8 mouse cellular contexts compared by ENCODE assay signal in the genomic region with DNA sequence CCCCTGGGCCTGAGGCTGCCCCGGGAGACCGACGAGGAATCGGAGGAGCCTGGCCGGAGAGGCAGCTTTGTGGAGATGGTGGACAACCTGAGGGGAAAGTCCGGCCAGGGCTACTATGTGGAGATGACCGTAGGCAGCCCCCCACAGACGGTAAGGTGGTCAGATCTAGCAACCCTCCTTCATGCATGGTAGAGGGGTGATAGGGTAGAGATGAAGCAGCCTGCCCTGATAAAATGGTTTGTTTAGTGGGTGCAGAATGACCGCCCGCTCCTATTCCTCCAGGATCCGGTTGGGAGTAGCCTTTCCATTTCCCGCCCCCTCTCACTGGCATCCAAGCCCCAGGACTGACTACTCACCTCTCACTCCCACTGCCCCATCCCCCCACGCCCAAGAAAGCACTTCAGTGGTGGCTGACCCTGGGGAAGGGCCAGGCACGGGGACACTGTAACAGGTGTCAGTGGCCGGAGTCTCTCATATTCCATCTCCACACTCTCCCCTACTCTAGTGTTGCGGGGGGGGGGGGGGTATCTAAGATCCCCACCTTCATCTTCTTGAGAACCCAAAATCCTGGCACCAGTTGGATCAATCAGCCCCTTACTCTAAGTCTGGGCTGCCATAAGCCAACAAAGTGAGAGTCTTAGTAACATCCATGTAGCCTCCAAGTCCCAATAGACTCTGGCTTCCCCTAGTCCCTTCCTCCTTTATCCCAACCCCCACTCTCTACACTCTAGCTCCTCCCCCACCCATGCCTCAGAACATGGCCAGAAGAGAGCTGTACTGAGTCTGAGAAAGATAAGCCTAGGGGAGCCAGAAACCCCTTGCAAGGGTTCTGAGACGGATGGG. TPM values are rescaled to one million over a fixed set of nuclear protein-coding genes. Genes with fewer than 3 reads are reported as not detected.
DNase-seq lines count a peak whose midpoint lies in the region; ATAC-seq and TF ChIP-seq lines count a peak whose summit lies in the region.

No protein-coding gene starts in this region.

- no peaks in the 10 kb centered on the region for H3K9me3 ChIP-seq in embryonic facial prominence, embryonic 13.5 days
- no peaks in the 10 kb centered on the region for H3K9me3 ChIP-seq in hindbrain, embryonic 11.5 days (ENCODE audit: control insufficient read depth, low read length)
- no peaks in the 10 kb centered on the region for H3K9me3 ChIP-seq in liver, embryonic 13.5 days (replicated peaks)
- H3K9me3 ChIP-seq in neural tube, embryonic 12.5 days: no peaks in the 10 kb centered on the region

- 12% methylated on average over 17 of the region's 17 CpGs for WGBS in embryonic facial prominence, embryonic 13.5 days
- WGBS in hindbrain, embryonic 11.5 days: 15% methylated on average over 17 of the region's 17 CpGs
- 19% methylated on average over 17 of the region's 17 CpGs for WGBS in liver, embryonic 13.5 days (ENCODE audit: insufficient replicate concordance)
- WGBS in neural tube, embryonic 12.5 days: 15% methylated on average over 17 of the region's 17 CpGs

- no peaks in the 10 kb centered on the region for H3K36me3 ChIP-seq in embryonic facial prominence, embryonic 13.5 days
- no peaks in the 10 kb centered on the region for H3K36me3 ChIP-seq in hindbrain, embryonic 11.5 days (ENCODE audit: control insufficient read depth, insufficient read depth, low read length)
- no peaks in the 10 kb centered on the region for H3K36me3 ChIP-seq in liver, embryonic 13.5 days
- H3K36me3 ChIP-seq in neural tube, embryonic 12.5 days: no peaks in the 10 kb centered on the region

- H3K27me3 ChIP-seq in embryonic facial prominence, embryonic 13.5 days: no peaks in the 10 kb centered on the region
- no peaks in the 10 kb centered on the region for H3K27me3 ChIP-seq in hindbrain, embryonic 11.5 days (ENCODE audit: control insufficient read depth, insufficient read depth, low read length)
- peaks cover 29% of the 10 kb centered on the region for H3K27me3 ChIP-seq in liver, embryonic 13.5 days
- no peaks in the 10 kb centered on the region for H3K27me3 ChIP-seq in neural tube, embryonic 12.5 days (replicated peaks)

- no peak for ATAC-seq in embryonic facial prominence, embryonic 13.5 days (ENCODE audit: insufficient number of reproducible peaks, insufficient read depth, low FRiP score, low TSS enrichment, low read depth)
- peak; percentile 33; the same call in 1 of the 2 replicates for ATAC-seq in hindbrain, embryonic 11.5 days (ENCODE audit: low FRiP score)
- ATAC-seq in liver, embryonic 13.5 days (ENCODE audit: low read depth): peak; percentile 38
- ATAC-seq in neural tube, embryonic 12.5 days (ENCODE audit: low FRiP score, low read depth): no peak

- DNase-seq in layer of hippocampus, adult 2 months (ENCODE audit: low spot score in 2 of 2): no peak
- DNase-seq in layer of hippocampus, postnatal 10 days (ENCODE audit: low spot score in 2 of 2): no peak
- no peak for DNase-seq in hindbrain, embryonic 11.5 days (ENCODE audit: low spot score)
- DNase-seq in liver, embryonic 13.5 days: no peak
- no peak for DNase-seq in thymus, postnatal 14 days
- no peak for DNase-seq in natural killer cell, adult 2 months (ENCODE audit: low spot score in 2 of 2)

- peak overlapping the region; percentile 99 for H3K4me2 ChIP-seq in embryonic facial prominence, embryonic 13.5 days
- peak overlapping the region; percentile 95 for H3K4me2 ChIP-seq in hindbrain, embryonic 11.5 days (replicated peaks; ENCODE audit: low read depth, low read length)
- H3K4me2 ChIP-seq in liver, embryonic 13.5 days: peak overlapping the region; percentile 68
- peak overlapping the region; percentile 98 for H3K4me2 ChIP-seq in neural tube, embryonic 12.5 days (replicated peaks)

- peak overlapping the region; percentile 94 for H3K27ac ChIP-seq in layer of hippocampus, adult 2 months
- H3K27ac ChIP-seq in embryonic facial prominence, embryonic 13.5 days: no peak overlapping the region
- H3K27ac ChIP-seq in hindbrain, embryonic 11.5 days (ENCODE audit: low read depth, low read length): peak overlapping the region; percentile 74; the same call in 1 of the 2 replicates
- no peak overlapping the region for H3K27ac ChIP-seq in liver, embryonic 13.5 days
- H3K27ac ChIP-seq in neural tube, embryonic 12.5 days: no peak overlapping the region

- H3K4me3 ChIP-seq in layer of hippocampus, adult 2 months: peak overlapping the region; percentile 95
- H3K4me3 ChIP-seq in embryonic facial prominence, embryonic 13.5 days: peak overlapping the region; percentile 88
- peak overlapping the region; percentile 86 for H3K4me3 ChIP-seq in hindbrain, embryonic 11.5 days (ENCODE audit: low read depth, low read length)
- H3K4me3 ChIP-seq in liver, embryonic 13.5 days (replicated peaks): peak overlapping the region; percentile 63
- peak overlapping the region; percentile 84 for H3K4me3 ChIP-seq in neural tube, embryonic 12.5 days

- H3K4me1 ChIP-seq in embryonic facial prominence, embryonic 13.5 days: peaks cover 34% of the 10 kb centered on the region
- H3K4me1 ChIP-seq in hindbrain, embryonic 11.5 days (replicated peaks; ENCODE audit: control insufficient read depth, insufficient read depth, low read length): peaks cover 3% of the 10 kb centered on the region; the same call in 1 of the 2 replicates
- H3K4me1 ChIP-seq in liver, embryonic 13.5 days (replicated peaks): peaks cover 36% of the 10 kb centered on the region
- peaks cover 33% of the 10 kb centered on the region for H3K4me1 ChIP-seq in neural tube, embryonic 12.5 days

- no peak for TF ChIP-seq CTCF in layer of hippocampus, adult 2 months (conservative IDR thresholded peaks at IDR 0.05)

- H3K9ac ChIP-seq in embryonic facial prominence, embryonic 13.5 days: peak overlapping the region; percentile 93
- H3K9ac ChIP-seq in hindbrain, embryonic 11.5 days (ENCODE audit: low read depth, low read length): peak overlapping the region; percentile 83
- H3K9ac ChIP-seq in liver, embryonic 13.5 days: peak overlapping the region; percentile 70
- H3K9ac ChIP-seq in neural tube, embryonic 12.5 days: peak overlapping the region; percentile 85

RNA-seq across cellular contexts. Expression of a gene that starts 1.0 kb away (rescaled TPM):
- total RNA-seq in layer of hippocampus, adult 2 months (2021): 10 to 100 TPM; 76.6 to 80.3 TPM
- 100 to 1,000 TPM in 1 of 2 experiments, 10 to 100 TPM in 1; 88.7 to 102 TPM for total RNA-seq in layer of hippocampus, postnatal 10 days (2021)
- 34.4 and 35.5 TPM in 2 replicates for polyA plus RNA-seq in embryonic facial prominence, embryonic 13.5 days (2015; fragmentation: Nextera tagmentation; extraction: Ambion mirVana)
- 29.6 and 31.1 TPM in 2 replicates for polyA plus RNA-seq in hindbrain, embryonic 11.5 days (2014; fragmentation: Nextera tagmentation; extraction: Ambion mirVana)
- 5.1 and 6.8 TPM in 2 replicates for polyA plus RNA-seq in liver, embryonic 13.5 days (2015; fragmentation: Nextera tagmentation; extraction: Ambion mirVana)
- polyA plus RNA-seq in neural tube, embryonic 12.5 days (2016; fragmentation: Nextera tagmentation; extraction: Ambion mirVana): 40.6 and 41.6 TPM in 2 replicates

RNA-seq across cellular contexts. Expression of a gene that starts 10.9 kb away (rescaled TPM):
- 10 to 100 TPM; 13.6 TPM for total RNA-seq in layer of hippocampus, adult 2 months (2021)
- 10 to 100 TPM; 17.5 to 18.2 TPM for total RNA-seq in layer of hippocampus, postnatal 10 days (2021)
- 33.8 and 34.3 TPM in 2 replicates for polyA plus RNA-seq in embryonic facial prominence, embryonic 13.5 days (2015; fragmentation: Nextera tagmentation; extraction: Ambion mirVana)
- 12.9 and 19.5 TPM in 2 replicates for polyA plus RNA-seq in hindbrain, embryonic 11.5 days (2014; fragmentation: Nextera tagmentation; extraction: Ambion mirVana)
- 5.1 and 6.0 TPM in 2 replicates for polyA plus RNA-seq in liver, embryonic 13.5 days (2015; fragmentation: Nextera tagmentation; extraction: Ambion mirVana)
- 16.3 and 18.0 TPM in 2 replicates for polyA plus RNA-seq in neural tube, embryonic 12.5 days (2016; fragmentation: Nextera tagmentation; extraction: Ambion mirVana)

Comparison
In these comparisons a context has a peak if more than half of its experiments do, and no peak if none do; other contexts are left out.
1. H3K27ac ChIP-seq: peak in layer of hippocampus, adult 2 months (single experiment) and hindbrain, embryonic 11.5 days (single experiment); none in embryonic facial prominence, embryonic 13.5 days (single experiment), liver, embryonic 13.5 days (single experiment) and neural tube, embryonic 12.5 days (single experiment).
2. ATAC-seq: peak in hindbrain, embryonic 11.5 days (single experiment) and liver, embryonic 13.5 days (single experiment); none in embryonic facial prominence, embryonic 13.5 days (single experiment) and neural tube, embryonic 12.5 days (single experiment).
3. Peak in every context shown above with its lines, with median percentiles within 50 percentile points of each other: H3K4me3 ChIP-seq, H3K4me2 ChIP-seq and H3K9ac ChIP-seq.